Mouse (Mus musculus) thymus, adult 2 months (tissue): ENCODE measurements around the gene Atxn1.

Experiments
- CTCF ChIP-seq: fragments of 200-500 bp; IDR thresholded peaks from 2 replicates; pipeline ENCODE4 v1.5.1; 2012; ENCODE audit warnings: mild to moderate bottlenecking, control low read depth, low read length, moderate library complexity, borderline replicate concordance; ENCODE audit not compliant: control insufficient read depth, poor library complexity, insufficient read depth; ENCODE audit errors: extremely low read depth
- POLR2A ChIP-seq: fragments of 200-500 bp; IDR thresholded peaks from 2 replicates; pipeline ENCODE4 v1.6.1; 2012; ENCODE audit warnings: mild to moderate bottlenecking, low read length, control low read depth, moderate library complexity; ENCODE audit not compliant: control insufficient read depth, poor library complexity, insufficient read depth; ENCODE audit errors: extremely low read depth

- TF ChIP-seq POLR2A = no peak
- no peak for TF ChIP-seq CTCF
These were observed 89.0 kb downstream of the Atxn1 start for GRCm38 (mm10) chr13:45875686-45876367.
